Mouse (Mus musculus) left cerebral cortex, postnatal 36 days (tissue): ENCODE measurements at regions not wholly inside any gene's neighbourhood (a gene's known extent, or its start where the extent isn't known, plus 50 kb on each side); places are given as distances from the start of the nearest gene placed in this dataset.
"Not testable (repeated sequence)": the region's sequence is repeated elsewhere in the genome, so short reads cannot be mapped to it uniquely, and the experiment has no call there.

Experiments used
- DNase-seq, 2 experiments: peaks; one replicate each; pipeline ENCODE4 v3.0.0; 2021 to 2022; ENCODE audit warnings: low spot score in 2 of 2, mixed read lengths in 1 of 2
- intact Hi-C: fragments of 180-260 bp; cut with DNase I; formaldehyde crosslinking; loops from one replicate; pipeline ENCODE4 v1.15.1; 2025

DNA sequence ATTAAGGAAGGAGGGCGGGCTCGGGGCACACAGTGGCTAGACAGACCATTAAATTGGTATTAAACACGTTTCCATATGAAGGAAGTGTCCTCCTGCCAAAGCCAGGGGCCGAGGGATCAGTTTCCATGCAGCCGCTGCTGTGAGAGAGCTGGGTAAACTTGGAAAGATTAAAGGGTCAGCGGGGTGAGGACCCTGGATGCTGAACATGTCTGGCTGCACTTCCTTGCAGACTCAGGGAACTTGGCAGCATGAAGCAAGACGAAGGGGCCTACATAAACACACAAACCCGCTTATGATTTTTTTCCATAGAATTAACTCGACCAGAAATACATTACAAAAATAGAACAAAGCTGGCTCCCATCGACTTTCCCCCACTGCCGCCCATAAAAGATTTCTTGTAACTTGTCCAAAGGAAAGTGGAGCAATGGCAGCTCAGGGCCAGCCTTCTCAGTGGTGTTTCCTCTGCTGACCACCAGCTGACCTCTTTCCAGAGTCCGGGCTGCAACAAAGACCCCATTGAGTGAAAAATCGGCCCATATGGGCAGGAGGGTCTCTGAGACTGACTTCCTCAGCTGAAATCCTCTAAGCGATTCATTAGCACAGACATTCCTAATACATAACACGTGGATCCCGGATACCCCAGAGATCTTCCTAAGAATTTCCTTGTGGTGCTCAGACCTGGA is 141.0 kb upstream of the Tmc3 start:
- DNase-seq = no peak
- intact Hi-C loops = no loop called here

DNA sequence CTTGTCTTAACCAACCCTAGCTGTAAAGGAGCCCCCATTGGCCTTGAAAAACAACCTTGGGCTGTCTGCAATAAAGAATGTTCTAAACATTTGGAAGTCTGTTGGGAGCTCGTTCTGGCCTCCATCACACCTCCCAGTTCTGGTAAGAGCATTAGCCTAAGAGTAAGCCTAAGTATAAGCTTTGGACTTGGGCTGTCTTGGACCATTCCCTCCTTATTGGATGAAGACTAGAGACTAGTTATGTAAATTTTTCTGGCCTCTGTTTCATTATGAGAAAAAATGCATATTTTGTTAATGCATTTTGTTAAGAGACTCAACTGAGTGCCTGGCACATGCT is 140.5 kb upstream of the Tmc3 start:
- intact Hi-C loops = no loop called here

DNA sequence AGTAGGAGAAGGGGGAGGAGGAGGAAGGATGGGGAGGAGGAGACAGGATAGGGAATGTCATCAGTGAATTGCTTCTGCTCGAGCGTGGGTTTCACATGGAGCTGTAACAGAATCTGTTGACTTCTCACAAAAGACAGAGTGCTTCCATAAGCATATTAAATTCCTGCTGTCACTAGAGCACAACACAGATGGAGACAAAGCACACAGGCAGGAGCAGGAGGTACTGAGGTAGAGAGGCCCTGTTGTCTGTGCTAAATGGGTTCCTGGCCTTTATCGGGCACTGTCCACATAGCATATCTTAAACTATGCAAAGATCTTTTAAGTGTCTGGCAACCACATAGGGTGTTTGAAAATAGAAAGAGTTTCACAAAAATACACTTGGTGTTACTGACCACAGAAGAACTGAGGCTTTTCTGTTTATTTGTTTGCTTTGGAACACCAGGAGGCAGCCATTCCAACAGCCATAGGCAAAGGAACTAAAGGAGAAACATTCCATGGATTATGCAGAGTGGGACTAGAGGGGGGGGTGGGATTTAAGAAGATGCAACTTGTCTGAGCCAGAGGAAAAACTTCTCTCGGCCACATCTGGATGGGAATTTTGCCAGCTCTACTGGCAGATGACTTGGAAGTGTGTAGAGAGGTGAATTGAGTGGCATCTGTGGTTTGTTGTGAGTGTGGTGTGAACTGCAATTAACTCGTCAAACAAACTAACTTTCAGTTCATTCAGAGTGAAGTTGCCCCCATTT is 139.4 kb upstream of the Tmc3 start:
- intact Hi-C loops = no loop called here
- peak in 1 of 2 experiments; percentile 6 for DNase-seq

More for the DNA sequence above, 140.5 kb upstream of the Tmc3 start:
- no peak for DNase-seq

DNA sequence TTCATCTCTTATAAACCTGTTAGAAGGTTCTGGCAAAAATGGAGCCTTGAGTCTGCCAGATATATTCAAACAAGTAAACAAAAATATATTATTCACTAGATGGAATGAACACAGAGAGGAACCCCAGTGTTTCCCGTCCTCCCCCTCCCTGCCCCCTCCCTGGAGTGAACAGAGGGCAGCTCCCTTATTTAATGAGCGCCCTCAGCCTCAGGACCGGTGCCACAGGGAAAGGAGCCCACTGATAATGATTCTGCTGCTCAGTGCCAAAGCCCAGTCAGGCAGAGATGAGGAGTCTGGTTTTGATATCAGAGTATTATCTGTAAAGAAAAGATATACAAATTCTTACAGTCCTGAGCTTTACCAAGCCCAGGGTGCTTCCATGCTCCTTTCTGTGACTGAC is 134.4 kb upstream of the Tmc3 start:
- intact Hi-C loops = no loop called here
- DNase-seq = no peak

DNA sequence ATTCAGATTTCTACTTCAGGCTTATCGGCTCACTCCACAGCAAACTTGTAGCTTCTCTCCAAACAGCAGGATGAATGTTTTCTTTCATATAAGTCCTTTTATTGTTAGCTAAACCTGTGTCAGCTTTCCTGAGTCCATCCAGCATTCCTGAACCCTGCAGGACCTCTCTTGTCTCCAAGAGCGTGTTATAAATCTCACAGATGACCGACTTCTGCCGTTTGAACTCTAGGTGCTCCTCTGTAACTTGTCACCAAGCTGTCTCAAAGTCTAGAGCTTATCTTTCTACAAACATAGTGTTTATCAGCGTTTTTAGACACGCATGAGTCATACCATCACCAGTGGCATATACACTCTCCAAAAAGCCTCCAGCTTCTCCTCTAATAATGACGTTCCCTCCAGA is 132.4 kb upstream of the Tmc3 start:
- DNase-seq = no peak
- intact Hi-C loops = no loop called here

DNA sequence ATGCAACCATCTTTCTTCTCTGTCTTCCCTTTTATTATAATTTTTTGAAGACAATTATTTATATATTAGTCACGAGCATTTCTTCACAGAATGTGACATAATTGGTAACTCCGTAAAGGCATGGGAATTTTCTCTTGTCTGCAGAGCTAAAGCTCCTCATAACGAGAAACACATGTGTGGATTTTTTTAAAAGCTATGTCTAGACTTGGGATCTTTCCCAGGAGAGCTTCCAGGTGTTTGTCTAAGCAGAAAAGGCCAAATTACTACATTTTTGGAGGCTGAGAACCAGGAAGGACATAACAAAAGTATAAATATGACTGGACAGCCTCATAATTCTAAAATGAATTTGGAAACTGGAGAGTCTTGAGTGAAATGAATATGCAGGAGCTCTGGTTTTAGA is 125.2 kb upstream of the Tmc3 start:
- intact Hi-C loops = no loop called here
- no peak for DNase-seq

DNA sequence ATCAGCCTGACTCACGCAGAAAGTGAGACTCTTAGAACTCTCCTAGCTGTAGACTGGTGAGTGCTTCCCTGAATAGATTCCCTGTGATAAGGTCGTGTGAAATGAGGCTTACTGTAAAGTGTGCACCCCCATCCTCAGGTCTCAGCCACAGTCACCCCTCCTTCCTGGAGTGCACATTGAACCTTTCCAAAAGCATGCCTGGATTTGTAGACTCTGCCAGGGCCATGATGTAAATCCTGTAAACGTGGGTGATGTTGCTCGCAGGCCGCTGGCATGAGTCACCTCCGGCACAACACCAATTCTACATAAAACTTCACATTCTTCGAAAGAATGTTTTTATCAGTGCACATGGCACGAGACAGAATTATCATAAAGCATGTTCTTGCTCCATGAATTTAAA is 117.7 kb upstream of the Tmc3 start:
- intact Hi-C loops = no loop called here
- DNase-seq = peak; percentile 13 to 34

DNA sequence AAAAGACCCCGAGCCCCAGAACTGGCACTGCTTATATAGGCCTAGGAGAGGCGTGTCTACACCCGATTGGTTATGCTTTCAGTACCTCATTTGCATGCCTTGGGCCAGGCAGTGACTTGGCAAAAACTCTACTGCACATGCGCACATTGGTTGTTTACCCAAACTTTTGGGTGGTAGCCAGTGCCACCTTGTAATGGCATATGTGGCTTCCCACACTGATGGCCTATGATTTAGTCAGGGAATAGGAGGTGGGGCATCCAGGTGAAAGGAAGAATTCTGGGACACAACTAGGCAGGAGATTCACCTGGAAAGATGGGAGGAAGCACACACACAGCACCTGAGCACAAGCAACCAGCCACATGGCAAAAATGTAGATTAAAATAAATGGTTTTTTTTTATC is 114.9 kb upstream of the Tmc3 start:
- intact Hi-C loops, DNase-seq: not testable (repeated sequence)

DNA sequence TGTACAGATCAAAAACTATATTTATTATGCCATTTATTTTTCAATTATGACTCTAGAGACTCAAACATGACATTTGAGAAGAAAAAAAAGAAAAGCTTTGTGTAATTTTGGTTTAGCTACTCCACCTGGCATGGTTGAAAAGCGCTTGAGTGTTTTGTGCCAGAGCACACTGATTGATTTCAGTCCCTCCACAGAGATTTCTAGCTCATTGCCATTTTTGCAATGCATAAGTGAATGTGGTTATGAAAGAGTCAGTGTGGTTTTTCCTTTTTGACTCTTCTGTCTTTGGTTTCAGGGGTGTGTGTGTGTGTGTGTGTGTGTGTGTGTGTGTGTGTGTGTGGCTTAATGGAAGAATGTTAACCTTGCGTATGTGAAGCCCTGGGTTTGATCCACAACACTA is 113.6 kb upstream of the Tmc3 start:
- no peak for DNase-seq
- intact Hi-C loops = no loop called here

DNA sequence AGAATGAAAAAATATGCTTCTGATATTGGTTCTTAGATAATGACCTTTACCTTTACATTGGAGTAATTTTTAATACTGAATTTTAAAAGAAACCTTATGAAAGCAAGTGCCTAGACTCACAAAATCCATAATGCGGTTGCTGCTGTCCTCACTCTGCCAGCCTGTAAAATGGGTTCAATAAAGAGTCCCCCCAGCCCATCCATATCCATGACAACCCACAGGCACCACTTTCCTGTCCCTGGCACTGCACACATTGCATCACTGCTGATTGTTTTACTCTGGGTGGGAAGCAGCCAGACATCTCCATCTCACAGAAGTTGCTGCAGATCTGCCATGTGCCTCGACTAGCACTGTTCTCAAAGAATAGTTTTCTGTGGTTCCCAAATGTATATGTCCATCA is 110.3 kb upstream of the Tmc3 start:
- no peak for DNase-seq
- intact Hi-C loops = no loop called here

DNA sequence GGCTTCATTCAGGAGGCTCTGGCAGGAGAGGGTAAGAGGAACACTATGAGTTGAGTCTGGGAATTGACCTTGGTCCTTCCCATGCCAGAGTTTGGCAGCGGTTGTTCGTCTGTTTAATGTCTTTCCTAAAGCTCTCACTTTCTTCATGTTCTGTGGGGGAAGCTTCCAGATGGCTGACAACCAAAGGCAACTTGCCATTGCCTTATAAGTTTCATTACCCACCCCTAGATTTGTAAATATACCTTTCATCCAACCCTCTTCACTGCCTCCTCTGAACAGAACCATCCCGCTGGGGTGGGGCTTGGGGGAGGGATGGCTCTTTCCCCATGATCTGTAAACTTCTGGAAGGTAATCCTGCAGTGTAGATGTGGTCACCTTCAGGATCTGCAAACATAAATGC is 109.7 kb upstream of the Tmc3 start:
- intact Hi-C loops = no loop called here
- no peak for DNase-seq

DNA sequence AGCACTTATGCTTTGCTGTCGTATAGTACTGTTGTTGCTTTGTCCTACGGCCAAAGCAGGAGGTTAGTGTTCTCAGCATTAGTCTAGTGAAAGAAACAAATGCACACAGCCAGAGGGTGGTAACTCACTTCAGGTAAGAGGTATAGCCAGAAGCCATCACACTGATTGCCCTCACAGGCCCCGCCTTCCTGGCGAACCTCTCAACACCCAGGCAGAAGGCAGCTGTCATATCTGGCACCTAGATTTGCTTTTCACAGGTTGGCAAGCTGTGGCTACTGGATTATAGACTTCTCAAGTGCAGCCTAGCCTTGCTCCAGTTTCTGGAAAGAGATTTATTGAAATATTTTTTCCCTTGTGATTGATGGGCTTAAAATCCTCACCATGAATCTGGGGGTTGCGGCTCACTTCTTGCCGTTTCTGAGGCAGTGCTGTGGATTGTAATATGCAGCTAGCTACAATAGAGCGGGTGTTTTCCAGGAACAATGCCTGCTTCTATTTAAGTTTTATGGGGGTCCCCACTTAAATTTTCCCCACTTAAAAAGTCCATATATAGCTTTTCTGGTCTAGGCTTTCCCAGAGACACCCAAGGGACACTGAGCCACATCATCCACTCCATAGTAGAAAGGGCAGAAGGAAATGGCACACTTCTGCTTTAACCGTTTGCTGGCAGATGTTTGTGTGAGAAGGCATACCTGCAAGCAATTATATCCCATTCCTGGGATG is 109.1 kb upstream of the Tmc3 start:
- intact Hi-C loops = no loop called here
- peak in 1 of 2 experiments; percentile 12 for DNase-seq

DNA sequence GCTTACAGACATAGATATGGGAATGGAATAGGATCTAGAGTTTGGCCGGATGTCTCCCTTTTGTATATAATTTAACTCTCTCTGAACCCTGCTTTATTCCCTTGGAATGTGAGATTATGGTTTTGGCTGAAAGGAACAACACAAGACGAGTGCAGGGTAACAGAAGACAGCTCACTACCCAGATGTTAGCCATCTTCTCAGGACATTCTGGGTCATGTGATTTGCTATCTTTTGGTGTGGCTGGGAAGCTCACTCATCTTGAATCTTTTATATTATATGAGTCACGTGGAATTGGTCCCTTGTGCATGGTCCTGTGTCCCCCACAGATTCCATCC is 108.6 kb upstream of the Tmc3 start:
- intact Hi-C loops = no loop called here
- no peak for DNase-seq

DNA sequence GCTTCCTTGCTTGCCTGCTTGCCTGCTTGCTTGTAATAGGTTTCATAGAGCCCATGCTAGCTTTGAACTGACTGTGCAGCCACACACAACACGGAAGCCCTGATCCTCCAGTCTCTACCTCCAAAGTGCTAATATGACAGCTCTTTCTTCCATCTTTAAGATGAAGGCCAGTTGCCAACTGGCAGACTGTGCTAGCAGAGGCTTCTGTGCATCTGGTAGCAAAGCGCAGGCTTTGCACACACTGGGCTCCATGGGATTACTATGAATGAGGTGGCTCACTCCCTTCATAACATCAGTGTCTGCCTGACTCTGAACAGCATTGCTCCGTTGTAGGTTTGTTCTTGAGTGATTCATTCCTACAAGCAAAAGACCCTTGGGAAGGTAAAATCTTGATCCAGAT is 107.9 kb upstream of the Tmc3 start:
- intact Hi-C loops = no loop called here
- no peak for DNase-seq

DNA sequence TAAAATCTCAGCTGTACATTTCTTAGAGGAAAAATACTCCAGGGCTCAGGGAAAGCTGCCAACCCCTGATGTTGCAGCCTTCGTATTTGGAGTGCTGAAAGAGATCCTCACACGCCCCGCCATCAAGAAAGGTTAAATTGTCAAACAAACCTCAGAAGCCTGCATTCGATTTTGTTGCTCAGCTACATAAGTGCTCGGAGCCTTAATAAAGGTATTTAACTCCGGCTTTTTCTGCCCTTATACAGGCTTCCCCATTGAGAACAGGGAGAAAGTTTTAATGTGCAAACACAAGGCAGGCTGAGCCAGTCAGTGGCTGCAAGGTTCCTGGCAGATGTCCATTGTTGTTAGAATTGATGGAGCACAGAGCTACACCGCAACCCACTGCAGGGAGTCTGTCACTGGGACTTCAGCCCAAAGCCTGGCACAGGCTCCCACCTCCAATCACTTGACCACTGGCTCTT is 107.0 kb upstream of the Tmc3 start:
- intact Hi-C loops = no loop called here
- DNase-seq = no peak

DNA sequence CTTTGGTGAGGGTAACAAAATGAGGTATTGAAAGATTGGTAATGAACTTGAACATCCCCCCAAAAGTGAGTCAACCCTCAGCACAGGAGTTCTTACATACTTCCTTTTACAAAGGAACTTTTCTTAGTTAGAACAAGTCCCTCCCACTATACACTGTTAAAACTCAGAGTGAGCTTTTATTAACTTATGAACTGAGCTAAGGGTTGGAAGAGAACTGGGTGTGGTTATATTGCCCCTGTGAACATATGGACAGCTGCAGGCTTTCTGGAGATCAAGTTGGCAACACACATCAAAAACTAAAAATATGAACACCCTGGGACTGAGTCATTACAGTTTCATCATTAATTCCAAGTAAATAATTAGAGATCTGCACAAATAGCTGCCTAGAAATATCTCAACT is 103.1 kb upstream of the Tmc3 start:
- no peak for DNase-seq
- intact Hi-C loops = loop anchor here (10.0 kb wide), 2 partner anchors 277 to 617 kb away; partner anchors contain the start of gene Mex3b

DNA sequence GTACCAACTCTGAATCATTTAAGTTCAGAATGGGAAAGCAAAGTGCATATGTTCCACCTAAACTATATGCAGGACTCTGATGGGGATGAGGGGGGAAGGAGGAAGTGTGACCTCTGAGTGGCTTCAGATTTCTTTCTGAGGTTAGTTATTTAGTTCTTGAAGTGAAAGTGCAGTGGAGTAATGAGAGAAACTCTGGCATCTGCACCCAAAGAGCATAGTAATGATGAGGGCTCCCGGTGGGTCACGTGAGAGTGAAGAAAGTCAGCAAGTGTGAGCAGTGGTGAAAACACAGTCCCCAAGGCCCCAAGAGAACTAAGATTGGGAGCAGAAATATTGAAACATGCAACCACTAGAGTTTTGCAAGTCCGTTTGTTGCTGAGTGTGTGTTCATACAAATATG is 102.5 kb upstream of the Tmc3 start:
- intact Hi-C loops = loop anchor here (10.0 kb wide), 2 partner anchors 277 to 617 kb away; partner anchors contain the start of gene Mex3b

DNA sequence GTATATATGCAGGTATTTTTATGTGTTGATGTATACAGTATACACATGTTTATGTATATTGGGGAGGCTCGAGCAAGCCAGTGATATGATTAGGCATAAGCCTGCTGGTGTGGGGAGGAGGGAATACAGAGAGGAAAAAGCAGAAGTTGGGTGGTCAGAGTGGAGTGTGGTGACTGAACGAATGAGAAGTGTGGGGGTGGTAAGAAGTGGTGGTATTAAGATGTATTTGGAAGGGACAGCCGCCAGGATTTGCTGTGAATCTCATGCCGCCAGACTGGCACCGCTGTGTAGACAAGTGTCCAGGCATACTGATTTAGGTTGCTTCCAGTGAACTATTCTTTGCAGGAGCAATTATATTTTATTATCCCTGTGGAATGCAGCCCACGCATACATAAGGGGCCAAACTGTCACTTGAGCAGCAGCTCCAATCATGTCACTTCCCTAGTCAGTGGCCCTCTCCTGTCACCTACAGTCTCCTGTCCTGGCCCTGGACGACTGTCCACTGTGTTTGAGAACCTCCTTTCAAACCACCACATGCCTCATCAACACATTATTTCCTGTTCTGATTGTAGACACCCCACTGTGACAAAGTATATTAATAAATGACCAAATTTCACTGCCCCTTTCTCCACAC is 101.9 kb upstream of the Tmc3 start:
- intact Hi-C loops = loop anchor here (10.0 kb wide), 2 partner anchors 278 to 618 kb away; partner anchors contain the start of gene Mex3b

More for the DNA sequence above, 102.5 kb upstream of the Tmc3 start:
- no peak for DNase-seq

DNA sequence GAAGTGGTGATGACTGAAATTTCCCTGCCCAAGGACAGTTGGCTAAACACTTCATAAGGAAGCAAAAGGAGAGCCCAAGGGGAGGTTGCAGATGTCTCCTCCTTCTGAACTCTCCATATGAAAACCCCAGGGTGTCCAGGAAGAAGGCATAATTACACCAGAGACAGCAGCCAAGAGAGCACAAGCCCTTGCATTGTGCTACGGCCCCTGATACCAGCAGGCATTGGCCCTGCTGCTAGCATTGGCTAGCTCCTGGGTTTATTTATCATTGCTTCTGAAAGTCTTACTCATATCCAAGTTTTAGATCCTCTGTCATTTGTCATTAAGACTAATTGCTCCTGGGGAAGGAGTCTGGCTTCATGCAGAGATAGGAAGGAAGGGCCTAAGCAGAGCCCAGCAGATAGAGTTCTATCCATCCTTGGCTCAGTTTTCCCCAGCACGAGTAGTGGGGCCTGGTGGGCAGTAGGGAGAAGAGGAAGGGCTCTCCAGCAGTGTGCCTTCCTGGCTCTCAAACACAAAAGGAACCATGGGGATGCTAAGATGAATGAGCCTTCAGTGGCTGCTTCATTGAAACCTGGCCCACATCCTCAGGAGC is 98.5 kb upstream of the Tmc3 start:
- no peak for DNase-seq
- intact Hi-C loops = loop anchor here (10.0 kb wide), 2 partner anchors 281 to 621 kb away; partner anchors contain the start of gene Mex3b

More for the DNA sequence above, 101.9 kb upstream of the Tmc3 start:
- DNase-seq = no peak

DNA sequence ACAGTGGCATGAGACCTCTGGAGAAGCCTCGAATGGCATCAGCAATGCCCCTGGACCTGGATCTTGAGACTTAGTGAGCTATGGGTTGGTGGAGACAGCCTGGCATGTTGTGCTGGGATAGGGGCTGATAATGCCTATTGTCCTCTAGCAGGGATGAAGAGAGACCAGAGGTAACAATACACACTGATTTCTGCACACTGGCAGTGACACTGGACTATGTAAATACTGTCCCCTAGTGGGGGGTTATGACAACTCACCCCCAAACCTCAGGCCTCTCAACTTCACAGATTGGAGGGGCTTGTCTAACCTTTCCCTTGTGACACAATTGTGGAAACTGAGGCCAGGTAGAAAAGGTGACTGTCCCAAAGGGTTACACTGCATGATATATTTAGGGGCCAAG is 94.9 kb upstream of the Tmc3 start:
- DNase-seq = peak in 1 of 2 experiments; percentile 8

More for the DNA sequence above, 94.9 kb upstream of the Tmc3 start:
- intact Hi-C loops = loop anchor here (10.0 kb wide), 2 partner anchors 285 to 625 kb away; partner anchors contain the start of gene Mex3b
